Mouse (Mus musculus) ES-Bruce4 (cell line): ENCODE measurements at regions not wholly inside any gene's neighbourhood (a gene's known extent, or its start where the extent isn't known, plus 50 kb on each side); places are given as distances from the start of the nearest gene placed in this dataset.

Experiments used
- CTCF ChIP-seq: IDR thresholded peaks from one replicate; pipeline ENCODE4 v1.8.1; 2011; ENCODE audit warnings: low read depth, low read length
- EP300 ChIP-seq: IDR thresholded peaks from 2 replicates; pipeline ENCODE4 v1.6.1; 2011; ENCODE audit warnings: low read depth, low read length; ENCODE audit not compliant: insufficient read depth
- POLR2A ChIP-seq: IDR thresholded peaks from one replicate; pipeline ENCODE4 v1.8.1; 2011; ENCODE audit warnings: low read length; ENCODE audit not compliant: insufficient read depth

- no peak for TF ChIP-seq POLR2A
- TF ChIP-seq CTCF, result no peak
- no peak for TF ChIP-seq EP300
Observed at GRCm38 (mm10) chr1:73787666-73788065, 336.6 kb downstream of the Tns1 start.
